9 mouse cellular contexts compared by ENCODE assay signal in genomic region chr17:46283140-46283539, GRCm38 (mm10). TPM values are rescaled to one million over a fixed set of nuclear protein-coding genes. Genes with fewer than 3 reads are reported as not detected.
DNase-seq lines count a peak whose midpoint lies in the region; ATAC-seq and TF ChIP-seq lines count a peak whose summit lies in the region.
"Had no signal": no experiment of that assay in that cellular context is flagged by ENCODE, and none has a peak within 500 bp of the region (broad histone marks: within the 10 kb centered on the region; RNA-seq: fewer than 3 reads in every experiment).

No protein-coding gene starts in this region.

- H3K9me3 ChIP-seq in lung, embryonic 15.5 days, result no peaks in the 10 kb centered on the region
- no peaks in the 10 kb centered on the region for H3K9me3 ChIP-seq in embryonic facial prominence, embryonic 15.5 days (replicated peaks)
- no peaks in the 10 kb centered on the region for H3K9me3 ChIP-seq in intestine, postnatal 0 days (ENCODE audit: control insufficient read depth)
- no peaks in the 10 kb centered on the region for H3K9me3 ChIP-seq in neural tube, embryonic 12.5 days

- H3K27ac ChIP-seq in lung, embryonic 15.5 days, result peak overlapping the region; percentile 95; the same call in 1 of the 2 replicates
- H3K27ac ChIP-seq in embryonic facial prominence, embryonic 15.5 days (replicated peaks), result peak overlapping the region; percentile 96
- H3K27ac ChIP-seq in intestine, postnatal 0 days (ENCODE audit: low read depth, low read length), result peak overlapping the region; percentile 72
- H3K27ac ChIP-seq in neural tube, embryonic 12.5 days, result no peak overlapping the region

- H3K27me3 ChIP-seq in lung, embryonic 15.5 days, result no peaks in the 10 kb centered on the region
- no peaks in the 10 kb centered on the region for H3K27me3 ChIP-seq in embryonic facial prominence, embryonic 15.5 days
- H3K27me3 ChIP-seq in intestine, postnatal 0 days (replicated peaks; ENCODE audit: control insufficient read depth, insufficient read depth, low read length), result no peaks in the 10 kb centered on the region
- H3K27me3 ChIP-seq in neural tube, embryonic 12.5 days (replicated peaks), result no peaks in the 10 kb centered on the region

- peak overlapping the region; percentile 82 for H3K4me3 ChIP-seq in lung, embryonic 15.5 days
- peak overlapping the region; percentile 69 for H3K4me3 ChIP-seq in embryonic facial prominence, embryonic 15.5 days (replicated peaks)
- H3K4me3 ChIP-seq in intestine, postnatal 0 days (ENCODE audit: low read depth, low read length), result peak overlapping the region; percentile 64
- H3K4me3 ChIP-seq in neural tube, embryonic 12.5 days, result peak overlapping the region; percentile 72

- peaks cover 33% of the 10 kb centered on the region for H3K4me1 ChIP-seq in lung, embryonic 15.5 days
- H3K4me1 ChIP-seq in embryonic facial prominence, embryonic 15.5 days, result peaks cover 52% of the 10 kb centered on the region
- 0 out of 2 replicates have a peak, but pooled peaks cover 7% of the 10 kb centered on the region for H3K4me1 ChIP-seq in intestine, postnatal 0 days (replicated peaks; ENCODE audit: control insufficient read depth, insufficient read depth, low read length)
- H3K4me1 ChIP-seq in neural tube, embryonic 12.5 days, result peaks cover 21% of the 10 kb centered on the region

- no peak overlapping the region for H3K9ac ChIP-seq in lung, embryonic 15.5 days
- H3K9ac ChIP-seq in embryonic facial prominence, embryonic 15.5 days, result no peak overlapping the region
- H3K9ac ChIP-seq in intestine, postnatal 0 days (ENCODE audit: low read depth, low read length), result no peak overlapping the region; the same call in 1 of the 2 replicates
- peak overlapping the region; percentile 76; the same call in 1 of the 2 replicates for H3K9ac ChIP-seq in neural tube, embryonic 12.5 days

- peak overlapping the region; percentile 90 for H3K4me2 ChIP-seq in lung, embryonic 15.5 days
- H3K4me2 ChIP-seq in embryonic facial prominence, embryonic 15.5 days (replicated peaks), result peak overlapping the region; percentile 82
- H3K4me2 ChIP-seq in intestine, postnatal 0 days (replicated peaks; ENCODE audit: low read depth), result peak overlapping the region; percentile 98
- peak overlapping the region; percentile 97 for H3K4me2 ChIP-seq in neural tube, embryonic 12.5 days (replicated peaks)

- no peak for TF ChIP-seq CTCF in intestine, postnatal 0 days (IDR thresholded peaks at IDR 0.05; ENCODE audit: low read depth)

- peaks cover 21% of the 10 kb centered on the region; the same call in 1 of the 2 replicates for H3K36me3 ChIP-seq in lung, embryonic 15.5 days
- peaks cover 21% of the 10 kb centered on the region for H3K36me3 ChIP-seq in embryonic facial prominence, embryonic 15.5 days
- H3K36me3 ChIP-seq in intestine, postnatal 0 days (ENCODE audit: control insufficient read depth, insufficient read depth), result peaks cover 13% of the 10 kb centered on the region
- peaks cover 15% of the 10 kb centered on the region; the same call in 1 of the 2 replicates for H3K36me3 ChIP-seq in neural tube, embryonic 12.5 days

- no peak for DNase-seq in lung, postnatal 10 days
- no peak for DNase-seq in left cerebral cortex, adult 9 months (ENCODE audit: low spot score in 2 of 2)
- DNase-seq in right cerebral cortex, postnatal 25 days, result no peak
- no peak for DNase-seq in left cerebral cortex, adult 8-10 months (ENCODE audit: low spot score in 2 of 2)

- ATAC-seq in lung, embryonic 15.5 days (ENCODE audit: borderline replicate concordance, extremely low read depth, low FRiP score, low TSS enrichment), result no peak
- ATAC-seq in embryonic facial prominence, embryonic 15.5 days (ENCODE audit: insufficient number of reproducible peaks, low FRiP score, low TSS enrichment, low read depth), result peak; percentile 2; the same call in 1 of the 2 replicates
- peak; percentile 78 for ATAC-seq in intestine, postnatal 0 days
- peak; percentile 48 for ATAC-seq in neural tube, embryonic 12.5 days (ENCODE audit: low FRiP score, low read depth)

- 20% methylated on average over 9 of the region's 9 CpGs for WGBS in lung, embryonic 15.5 days
- WGBS in embryonic facial prominence, embryonic 15.5 days, result 20% methylated on average over 9 of the region's 9 CpGs
- WGBS in intestine, postnatal 0 days, result 13% methylated on average over 9 of the region's 9 CpGs
- 24% methylated on average over 9 of the region's 9 CpGs for WGBS in neural tube, embryonic 12.5 days

RNA-seq across cellular contexts. Expression of gene Tjap1, which starts 0.3 kb away (rescaled TPM):
- polyA plus RNA-seq in lung, embryonic 15.5 days (2015; fragmentation: Nextera tagmentation; extraction: Ambion mirVana), result 36.2 and 37.5 TPM in 2 replicates
- 56.0 and 64.0 TPM in 2 replicates for polyA plus RNA-seq in embryonic facial prominence, embryonic 15.5 days (2015; fragmentation: Nextera tagmentation; extraction: Ambion mirVana)
- 29.3 and 34.6 TPM in 2 replicates for polyA plus RNA-seq in intestine, postnatal 0 days (2015; fragmentation: Nextera tagmentation; extraction: Ambion mirVana)
- 48.0 and 50.2 TPM in 2 replicates for polyA plus RNA-seq in neural tube, embryonic 12.5 days (2016; fragmentation: Nextera tagmentation; extraction: Ambion mirVana)
- total RNA-seq in left cerebral cortex, adult 8-10 months (2022), result 10 to 100 TPM; 37.5 to 43.9 (median 42.3) TPM

RNA-seq across cellular contexts. Expression of gene Dlk2, which starts 14.1 kb away (rescaled TPM):
- polyA plus RNA-seq in lung, embryonic 15.5 days (2015; fragmentation: Nextera tagmentation; extraction: Ambion mirVana), result 0.93 and 1.7 TPM in 2 replicates
- 16.6 and 16.8 TPM in 2 replicates for polyA plus RNA-seq in embryonic facial prominence, embryonic 15.5 days (2015; fragmentation: Nextera tagmentation; extraction: Ambion mirVana)
- polyA plus RNA-seq in intestine, postnatal 0 days (2015; fragmentation: Nextera tagmentation; extraction: Ambion mirVana), result 0.33 and 0.42 TPM in 2 replicates
- 3.4 and 3.9 TPM in 2 replicates for polyA plus RNA-seq in neural tube, embryonic 12.5 days (2016; fragmentation: Nextera tagmentation; extraction: Ambion mirVana)
- total RNA-seq in left cerebral cortex, adult 8-10 months (2022), result 10 to 100 TPM; 43.9 to 52.8 (median 50.2) TPM
- polyA plus RNA-seq: macrophage had no signal

RNA-seq across cellular contexts. Expression of gene Lrrc73, which starts 29.8 kb away (rescaled TPM):
- 0.66 and 0.79 TPM in 2 replicates for polyA plus RNA-seq in lung, embryonic 15.5 days (2015; fragmentation: Nextera tagmentation; extraction: Ambion mirVana)
- 2.3 and 3.7 TPM in 2 replicates for polyA plus RNA-seq in embryonic facial prominence, embryonic 15.5 days (2015; fragmentation: Nextera tagmentation; extraction: Ambion mirVana)
- polyA plus RNA-seq in intestine, postnatal 0 days (2015; fragmentation: Nextera tagmentation; extraction: Ambion mirVana), result 0.42 and 0.44 TPM in 2 replicates
- 3.4 and 3.6 TPM in 2 replicates for polyA plus RNA-seq in neural tube, embryonic 12.5 days (2016; fragmentation: Nextera tagmentation; extraction: Ambion mirVana)
- 10 to 100 TPM; 50.2 to 55.0 (median 53.3) TPM for total RNA-seq in left cerebral cortex, adult 8-10 months (2022)
- polyA plus RNA-seq: macrophage had no signal

RNA-seq across cellular contexts. Expression of gene Yipf3, which starts 35.3 kb away (rescaled TPM):
- polyA plus RNA-seq in lung, embryonic 15.5 days (2015; fragmentation: Nextera tagmentation; extraction: Ambion mirVana), result 102 and 118 TPM in 2 replicates
- polyA plus RNA-seq in embryonic facial prominence, embryonic 15.5 days (2015; fragmentation: Nextera tagmentation; extraction: Ambion mirVana), result 141 and 147 TPM in 2 replicates
- 111 and 119 TPM in 2 replicates for polyA plus RNA-seq in intestine, postnatal 0 days (2015; fragmentation: Nextera tagmentation; extraction: Ambion mirVana)
- polyA plus RNA-seq in neural tube, embryonic 12.5 days (2016; fragmentation: Nextera tagmentation; extraction: Ambion mirVana), result 73.9 and 76.7 TPM in 2 replicates
- total RNA-seq in left cerebral cortex, adult 8-10 months (2022), result 10 to 100 TPM; 72.8 to 90.6 (median 79.7) TPM

RNA-seq across cellular contexts. Expression of gene Polr1c, which starts 35.3 kb away (rescaled TPM):
- polyA plus RNA-seq in lung, embryonic 15.5 days (2015; fragmentation: Nextera tagmentation; extraction: Ambion mirVana), result 84.6 and 92.4 TPM in 2 replicates
- 81.3 and 83.1 TPM in 2 replicates for polyA plus RNA-seq in embryonic facial prominence, embryonic 15.5 days (2015; fragmentation: Nextera tagmentation; extraction: Ambion mirVana)
- polyA plus RNA-seq in intestine, postnatal 0 days (2015; fragmentation: Nextera tagmentation; extraction: Ambion mirVana), result 32.1 and 32.3 TPM in 2 replicates
- 85.3 and 87.0 TPM in 2 replicates for polyA plus RNA-seq in neural tube, embryonic 12.5 days (2016; fragmentation: Nextera tagmentation; extraction: Ambion mirVana)
- total RNA-seq in left cerebral cortex, adult 8-10 months (2022), result 10 to 100 TPM; 35.4 to 42.3 (median 40.2) TPM
